Mouse (Mus musculus): ENCODE measurements around the gene Ear1. TPM values are rescaled to one million over a fixed set of nuclear protein-coding genes. Genes with fewer than 3 reads are reported as not detected.
"Not testable (repeated sequence)": the region's sequence is repeated elsewhere in the genome, so short reads cannot be mapped to it uniquely, and the experiment has no call there.

Gene Ear1
- total and polyA plus RNA-seq, 2 experiments from 2014 or later = not detected

GRCm38 (mm10) chr14:43812458-43812857 lies 62.9 kb downstream of the Ear1 start:
- DNase-seq = peak; percentile 32
- not testable (repeated sequence) for H3K9ac ChIP-seq; H3K27me3 ChIP-seq (ENCODE audit: insufficient read depth, low read length); H3K36me3 ChIP-seq (ENCODE audit: insufficient read depth); H3K27ac ChIP-seq (ENCODE audit: low read depth, low read length); H3K4me1 ChIP-seq (ENCODE audit: insufficient read depth); H3K9me3 ChIP-seq (ENCODE audit: low read length); H3K4me3 ChIP-seq (ENCODE audit: low read depth, low read length)
- 0 out of 2 replicates have a peak overlapping the region, but pooled peaks have one; percentile 23 for H3K4me2 ChIP-seq (ENCODE audit: low read depth)
- peak; percentile 58 for TF ChIP-seq CTCF (IDR thresholded peaks at IDR 0.05; ENCODE audit: low read depth)
- WGBS = 58% methylated on average over 8 of the region's 9 CpGs
- peak; percentile 82 for ATAC-seq

GRCm38 (mm10) chr14:43808142-43808541 lies 67.2 kb downstream of the Ear1 start:
- not testable (repeated sequence) for H3K4me1 ChIP-seq (ENCODE audit: insufficient read depth); H3K9me3 ChIP-seq (ENCODE audit: low read length); H3K27me3 ChIP-seq (ENCODE audit: insufficient read depth, low read length); H3K36me3 ChIP-seq (ENCODE audit: insufficient read depth); H3K27ac ChIP-seq (ENCODE audit: low read depth, low read length); H3K9ac ChIP-seq; DNase-seq; ATAC-seq; H3K4me2 ChIP-seq (ENCODE audit: low read depth); H3K4me3 ChIP-seq (ENCODE audit: low read depth, low read length)
- WGBS = 79% methylated on average over 4 of the region's 4 CpGs

- not testable (repeated sequence) for H3K4me1 ChIP-seq (ENCODE audit: insufficient read depth); H3K27ac ChIP-seq (ENCODE audit: low read depth, low read length); H3K9me3 ChIP-seq (ENCODE audit: low read length); H3K4me2 ChIP-seq (ENCODE audit: low read depth); H3K9ac ChIP-seq; DNase-seq; H3K27me3 ChIP-seq (ENCODE audit: insufficient read depth, low read length); ATAC-seq; H3K4me3 ChIP-seq (ENCODE audit: low read depth, low read length); H3K36me3 ChIP-seq (ENCODE audit: insufficient read depth)
- TF ChIP-seq CTCF (IDR thresholded peaks at IDR 0.05; ENCODE audit: low read depth) = peak; percentile 36; the same call in 1 of the 2 replicates
- 16% methylated on average over 7 of the region's 7 CpGs for WGBS
These were observed 70.9 kb downstream of the Ear1 start for GRCm38 (mm10) chr14:43804435-43804834.

- WGBS = 14% methylated on average over 23 of the region's 23 CpGs
These were observed 78.3 kb downstream of the Ear1 start for GRCm38 (mm10) chr14:43796905-43797470.

GRCm38 (mm10) chr14:43796069-43796904 lies 79.0 kb downstream of the Ear1 start:
- H3K9ac ChIP-seq = no peak overlapping the region
- H3K36me3 ChIP-seq (ENCODE audit: insufficient read depth) = no peaks in the 10 kb centered on the region
- H3K27ac ChIP-seq (ENCODE audit: low read depth, low read length) = no peak overlapping the region
- H3K27me3 ChIP-seq (ENCODE audit: insufficient read depth, low read length) = no peaks in the 10 kb centered on the region
- WGBS = 20% methylated on average over 14 of the region's 14 CpGs
- peak overlapping the region; percentile 38 for H3K4me2 ChIP-seq (ENCODE audit: low read depth)
- H3K4me3 ChIP-seq (ENCODE audit: low read depth, low read length) = no peak overlapping the region
- DNase-seq (no peak), ATAC-seq (peak; percentile 59)
- H3K4me1 ChIP-seq (ENCODE audit: insufficient read depth) = no peaks in the 10 kb centered on the region
- no peak for TF ChIP-seq CTCF (IDR thresholded peaks at IDR 0.05; ENCODE audit: low read depth)
- H3K9me3 ChIP-seq (ENCODE audit: low read length) = no peaks in the 10 kb centered on the region

More at GRCm38 (mm10) chr14:43796905-43797470, 78.3 kb downstream of the Ear1 start:
- H3K4me3 ChIP-seq (ENCODE audit: low read depth, low read length); H3K4me1 ChIP-seq (ENCODE audit: insufficient read depth); H3K9ac ChIP-seq; H3K27ac ChIP-seq (ENCODE audit: low read depth, low read length); H3K36me3 ChIP-seq (ENCODE audit: insufficient read depth); DNase-seq; H3K9me3 ChIP-seq (ENCODE audit: low read length); H3K27me3 ChIP-seq (ENCODE audit: insufficient read depth, low read length): not testable (repeated sequence)
- ATAC-seq = peak; percentile 60
- peak overlapping the region; percentile 38 for H3K4me2 ChIP-seq (ENCODE audit: low read depth)

GRCm38 (mm10) chr14:43793811-43794210 lies 81.5 kb downstream of the Ear1 start:
- 90% methylated on average over 5 of the region's 5 CpGs for WGBS
- H3K4me2 ChIP-seq (ENCODE audit: low read depth); H3K36me3 ChIP-seq (ENCODE audit: insufficient read depth); ATAC-seq; H3K27ac ChIP-seq (ENCODE audit: low read depth, low read length); DNase-seq; H3K9ac ChIP-seq; H3K4me1 ChIP-seq (ENCODE audit: insufficient read depth); H3K9me3 ChIP-seq (ENCODE audit: low read length); H3K4me3 ChIP-seq (ENCODE audit: low read depth, low read length); H3K27me3 ChIP-seq (ENCODE audit: insufficient read depth, low read length): not testable (repeated sequence)

GRCm38 (mm10) chr14:43784645-43785044 lies 90.7 kb downstream of the Ear1 start, which contains the start of gene Gm8180:
TSS of gene Gm8180 (minus strand) at chr14:43784745.
- WGBS = 96% methylated on average over 3 of the region's 3 CpGs
- not testable (repeated sequence) for ATAC-seq; H3K4me2 ChIP-seq (ENCODE audit: low read depth); H3K4me1 ChIP-seq (ENCODE audit: insufficient read depth); H3K27ac ChIP-seq (ENCODE audit: low read depth, low read length); DNase-seq; H3K9me3 ChIP-seq (ENCODE audit: low read length); H3K4me3 ChIP-seq (ENCODE audit: low read depth, low read length); H3K27me3 ChIP-seq (ENCODE audit: insufficient read depth, low read length); H3K9ac ChIP-seq; H3K36me3 ChIP-seq (ENCODE audit: insufficient read depth)

Other genes with a start within 250 kb of the Ear1 start
- not detected in 2 replicates for gene Gm8165, start 198.3 kb downstream of the Ear1 start, total RNA-seq (2014; rRNA removed)
- gene Gm8165, start 198.3 kb downstream of the Ear1 start, polyA plus RNA-seq (2015; fragmentation: Nextera tagmentation; extraction: Ambion mirVana) = not detected in 2 replicates
- gene Gm7324, start 177.7 kb downstream of the Ear1 start, total RNA-seq (2014; rRNA removed) = 0.46 and 0.67 TPM in 2 replicates
- 0.55 and 0.90 TPM in 2 replicates for gene Gm7324, start 177.7 kb downstream of the Ear1 start, polyA plus RNA-seq (2015; fragmentation: Nextera tagmentation; extraction: Ambion mirVana)
- gene Gm16506, start 148.0 kb downstream of the Ear1 start, total RNA-seq (2014; rRNA removed) = not detected in 2 replicates
- not detected in 2 replicates for gene Gm16506, start 148.0 kb downstream of the Ear1 start, polyA plus RNA-seq (2015; fragmentation: Nextera tagmentation; extraction: Ambion mirVana)
- gene Gm6526, start 127.7 kb downstream of the Ear1 start, total RNA-seq (2014; rRNA removed) = not detected in 2 replicates
- not detected in 2 replicates for gene Gm6526, start 127.7 kb downstream of the Ear1 start, polyA plus RNA-seq (2015; fragmentation: Nextera tagmentation; extraction: Ambion mirVana)
- gene Gm8180, start 90.8 kb downstream of the Ear1 start, total RNA-seq (2014; rRNA removed) = not detected in 2 replicates
- not detected in 2 replicates for gene Gm8180, start 90.8 kb downstream of the Ear1 start, polyA plus RNA-seq (2015; fragmentation: Nextera tagmentation; extraction: Ambion mirVana)
- not detected in 2 replicates for gene Ear10, start 48.0 kb upstream of the Ear1 start, total RNA-seq (2014; rRNA removed)
- gene Ear10, start 48.0 kb upstream of the Ear1 start, polyA plus RNA-seq (2015; fragmentation: Nextera tagmentation; extraction: Ambion mirVana) = not detected in 2 replicates
- 2.2 and 3.0 TPM in 2 replicates for gene Gm8113, start 49.9 kb upstream of the Ear1 start, total RNA-seq (2014; rRNA removed)
- gene Gm8113, start 49.9 kb upstream of the Ear1 start, polyA plus RNA-seq (2015; fragmentation: Nextera tagmentation; extraction: Ambion mirVana) = 3.1 and 3.3 TPM in 2 replicates
- not detected in 2 replicates for gene Ang5, start 81.6 kb upstream of the Ear1 start, total RNA-seq (2014; rRNA removed)
- not detected in 2 replicates for gene Ang5, start 81.6 kb upstream of the Ear1 start, polyA plus RNA-seq (2015; fragmentation: Nextera tagmentation; extraction: Ambion mirVana)
- gene Ang6, start 126.8 kb upstream of the Ear1 start, total RNA-seq (2014; rRNA removed) = not detected in 2 replicates
- gene Ang6, start 126.8 kb upstream of the Ear1 start, polyA plus RNA-seq (2015; fragmentation: Nextera tagmentation; extraction: Ambion mirVana) = not detected in 2 replicates
- gene Ear2, start 227.1 kb upstream of the Ear1 start, total RNA-seq (2014; rRNA removed) = not detected in 2 replicates
- gene Ear2, start 227.1 kb upstream of the Ear1 start, polyA plus RNA-seq (2015; fragmentation: Nextera tagmentation; extraction: Ambion mirVana) = not detected in 2 replicates
- not detected in 2 replicates for gene Gm3327, start 248.3 kb upstream of the Ear1 start, total RNA-seq (2014; rRNA removed)
- not detected in 2 replicates for gene Gm3327, start 248.3 kb upstream of the Ear1 start, polyA plus RNA-seq (2015; fragmentation: Nextera tagmentation; extraction: Ambion mirVana)

Measured in forebrain, postnatal 0 days (tissue).